Mouse (Mus musculus): ENCODE results near the gene Epor. TPM values are rescaled to one million over a fixed set of nuclear protein-coding genes. Genes with fewer than 3 reads are reported as not detected.

The Epor gene
- total and polyA plus RNA-seq, 2 experiments = 0.74 to 5.0 TPM

DNA sequence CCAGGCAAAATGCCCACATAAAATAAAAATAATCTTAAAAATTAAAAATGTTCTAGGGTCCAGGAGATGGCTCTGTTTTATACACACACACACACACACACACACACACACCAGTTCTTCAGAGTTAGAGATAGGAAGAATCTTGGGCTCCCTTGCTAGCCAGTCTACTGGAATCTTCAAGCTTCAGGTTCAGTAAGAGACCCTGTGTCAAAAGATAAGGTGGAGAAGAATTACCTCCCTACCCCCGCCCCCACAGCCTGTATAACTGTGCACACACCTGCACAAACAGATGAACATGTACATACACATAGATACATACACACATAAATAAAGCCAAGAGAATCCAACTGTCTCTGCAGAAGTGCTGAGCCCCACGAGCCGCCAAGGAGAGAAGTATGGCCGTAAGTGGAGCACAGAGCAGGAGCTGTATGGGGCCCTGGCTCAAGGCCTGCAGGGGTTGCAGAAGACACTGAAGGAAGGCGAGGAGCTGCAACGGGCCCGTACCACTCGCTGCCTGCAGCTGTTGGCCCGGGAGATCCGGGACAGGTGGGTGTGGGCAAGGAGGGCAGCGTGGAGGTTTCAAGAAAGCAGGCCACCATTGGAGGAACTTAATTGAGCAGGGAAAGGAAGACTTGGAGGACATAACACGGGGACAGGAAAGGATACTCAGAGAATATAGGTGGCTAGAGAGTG lies 30.7 kb downstream of the Epor start:
- 89% methylated on average over 12 of the region's 12 CpGs for WGBS
- no peak overlapping the region for H3K9ac ChIP-seq (ENCODE audit: low read depth, low read length)
- H3K4me3 ChIP-seq (ENCODE audit: insufficient read depth, low read depth, low read length) = no peak overlapping the region
- no peak for DNase-seq (ENCODE audit: extremely low read depth, low read depth, low spot score)
- H3K36me3 ChIP-seq (ENCODE audit: control insufficient read depth, insufficient read depth, low read length) = no peaks in the 10 kb centered on the region
- TF ChIP-seq CTCF (IDR thresholded peaks at IDR 0.05; ENCODE audit: low read depth, low read length) (no peak), POLR2A (IDR thresholded peaks at IDR 0.05; ENCODE audit: extremely low read depth, insufficient read depth, low read length) (no peak)
- H3K4me1 ChIP-seq (ENCODE audit: control insufficient read depth, insufficient read depth, low read length) = 0 out of 2 replicates have a peak, but pooled peaks cover 1% of the 10 kb centered on the region
- H3K27me3 ChIP-seq (ENCODE audit: control insufficient read depth, insufficient read depth, low read length) = no peaks in the 10 kb centered on the region
- no peaks in the 10 kb centered on the region for H3K79me2 ChIP-seq (ENCODE audit: control insufficient read depth, insufficient read depth, low read length)
- H3K27ac ChIP-seq (replicated peaks; ENCODE audit: insufficient read depth, low read depth, low read length) = no peak overlapping the region

DNA sequence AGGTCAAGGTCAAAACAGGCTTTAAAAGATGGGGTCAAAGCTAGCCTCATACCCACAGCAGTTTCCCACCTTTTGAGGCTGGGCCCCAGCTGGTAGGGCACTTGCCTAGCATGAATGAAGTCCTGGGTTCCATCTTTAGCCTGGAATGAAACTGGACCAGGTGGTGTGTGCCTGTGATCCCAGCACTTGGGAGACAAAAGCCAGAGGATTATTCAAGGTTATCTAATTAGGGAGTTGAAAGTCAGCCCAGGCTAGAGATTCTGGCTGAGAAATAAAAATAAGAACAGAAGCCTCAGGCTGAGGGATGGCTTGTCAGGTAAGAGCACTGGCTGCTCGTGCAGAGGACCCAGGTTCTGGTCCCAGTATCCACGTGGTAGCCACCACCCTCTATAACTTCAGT lies 31.3 kb downstream of the Epor start:
- TF ChIP-seq CTCF (IDR thresholded peaks at IDR 0.05; ENCODE audit: low read depth, low read length) (no peak), POLR2A (IDR thresholded peaks at IDR 0.05; ENCODE audit: extremely low read depth, insufficient read depth, low read length) (no peak)
- Histone ChIP-seq H3K4me1 (ENCODE audit: control insufficient read depth, insufficient read depth, low read length) (0 out of 2 replicates have a peak, but pooled peaks cover 1% of the 10 kb centered on the region), H3K36me3 (ENCODE audit: control insufficient read depth, insufficient read depth, low read length) (no peaks in the 10 kb centered on the region), H3K27ac (replicated peaks; ENCODE audit: insufficient read depth, low read depth, low read length) (no peak overlapping the region), H3K79me2 (ENCODE audit: control insufficient read depth, insufficient read depth, low read length) (no peaks in the 10 kb centered on the region), H3K4me3 (ENCODE audit: insufficient read depth, low read depth, low read length) (no peak overlapping the region), H3K27me3 (ENCODE audit: control insufficient read depth, insufficient read depth, low read length) (no peaks in the 10 kb centered on the region), H3K9ac (ENCODE audit: low read depth, low read length) (no peak overlapping the region)
- DNase-seq (ENCODE audit: extremely low read depth, low read depth, low spot score) = no peak
- 87% methylated on average over 2 of the region's 2 CpGs for WGBS

DNA sequence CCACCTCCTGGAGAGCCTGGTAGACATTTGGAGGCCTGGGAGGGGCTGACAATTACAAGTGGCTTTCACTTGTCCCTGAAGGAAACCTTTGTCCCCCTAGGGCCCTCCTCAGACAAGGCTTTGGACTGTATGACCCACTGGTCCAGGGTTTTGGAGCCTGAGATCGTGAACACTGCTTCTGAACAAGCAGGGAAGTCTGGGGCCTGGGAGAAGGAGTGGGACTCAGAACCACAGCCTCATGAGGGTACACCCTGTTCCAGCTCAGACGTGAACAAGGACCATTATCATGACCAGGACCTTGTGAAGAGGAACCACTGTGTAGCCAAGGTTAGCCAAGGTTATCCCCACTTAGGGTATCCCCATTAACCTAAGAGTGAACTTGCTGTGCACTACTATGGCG lies 34.1 kb downstream of the Epor start:
- Histone ChIP-seq H3K4me1 (ENCODE audit: control insufficient read depth, insufficient read depth, low read length) (peaks cover 8% of the 10 kb centered on the region), H3K36me3 (ENCODE audit: control insufficient read depth, insufficient read depth, low read length) (peaks cover 7% of the 10 kb centered on the region; the same call in 1 of the 2 replicates), H3K27ac (replicated peaks; ENCODE audit: insufficient read depth, low read depth, low read length) (no peak overlapping the region), H3K27me3 (ENCODE audit: control insufficient read depth, insufficient read depth, low read length) (no peaks in the 10 kb centered on the region), H3K9ac (ENCODE audit: low read depth, low read length) (no peak overlapping the region), H3K79me2 (ENCODE audit: control insufficient read depth, insufficient read depth, low read length) (no peaks in the 10 kb centered on the region; the same call in 1 of the 2 replicates), H3K4me3 (ENCODE audit: insufficient read depth, low read depth, low read length) (no peak overlapping the region)
- TF ChIP-seq POLR2A (IDR thresholded peaks at IDR 0.05; ENCODE audit: extremely low read depth, insufficient read depth, low read length) (no peak), CTCF (IDR thresholded peaks at IDR 0.05; ENCODE audit: low read depth, low read length) (no peak)
- DNase-seq (ENCODE audit: extremely low read depth, low read depth, low spot score) = no peak
- WGBS = 94% methylated on average over 3 of the region's 3 CpGs

DNA sequence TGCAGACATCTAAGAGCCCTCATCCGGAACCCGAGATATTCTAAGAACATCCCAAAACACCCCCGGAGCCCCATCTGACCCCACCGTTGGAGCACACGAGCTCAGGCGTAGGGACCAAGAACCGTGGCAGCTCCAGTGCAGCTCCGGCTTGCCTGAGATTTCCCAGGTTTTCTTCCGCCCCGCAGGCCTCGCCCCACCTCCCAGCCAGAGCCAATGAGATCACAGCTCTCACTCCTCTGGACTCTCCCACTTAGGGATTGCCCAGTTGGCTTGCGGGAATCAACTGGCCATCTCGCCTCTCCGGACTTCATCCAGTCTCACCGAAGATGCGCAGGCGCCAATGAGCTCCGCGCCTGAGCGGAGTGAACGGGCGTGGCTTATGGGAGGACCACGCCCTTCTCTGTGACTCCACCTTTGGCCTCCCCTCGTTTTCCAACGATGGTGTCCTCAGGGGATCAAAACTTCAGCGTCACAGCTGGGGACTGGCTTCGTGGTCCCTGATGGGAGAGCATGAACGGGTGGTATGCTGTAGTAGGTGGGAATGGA lies 36.0 kb downstream of the Epor start, which contains the start of the genes Ccdc159 and Tmem205:
TSS of gene Ccdc159 (plus strand) at position 264 of the 546 bp plus-strand sequence.
TSS of gene Tmem205 (minus strand) at position 349 of the 546 bp plus-strand sequence.
- under 1% methylated on average over 28 of the region's 28 CpGs for WGBS
- DNase-seq (ENCODE audit: extremely low read depth, low read depth, low spot score) = peak; percentile 99
- Histone ChIP-seq H3K4me1 (ENCODE audit: control insufficient read depth, insufficient read depth, low read length) (peaks cover 14% of the 10 kb centered on the region), H3K36me3 (ENCODE audit: control insufficient read depth, insufficient read depth, low read length) (peaks cover 12% of the 10 kb centered on the region), H3K4me3 (ENCODE audit: insufficient read depth, low read depth, low read length) (peak within 1 kb of the TSS; percentile 65), H3K27me3 (ENCODE audit: control insufficient read depth, insufficient read depth, low read length) (no peaks in the 10 kb centered on the region), H3K79me2 (ENCODE audit: control insufficient read depth, insufficient read depth, low read length) (no peaks in the 10 kb centered on the region; the same call in 1 of the 2 replicates), H3K9ac (ENCODE audit: low read depth, low read length) (peak within 1 kb of the TSS; percentile 89), H3K27ac (replicated peaks; ENCODE audit: insufficient read depth, low read depth, low read length) (peak within 1 kb of the TSS; percentile 98)
- no peak for TF ChIP-seq CTCF (IDR thresholded peaks at IDR 0.05; ENCODE audit: low read depth, low read length)
- TF ChIP-seq POLR2A (IDR thresholded peaks at IDR 0.05; ENCODE audit: extremely low read depth, insufficient read depth, low read length) = peak; percentile 99

DNA sequence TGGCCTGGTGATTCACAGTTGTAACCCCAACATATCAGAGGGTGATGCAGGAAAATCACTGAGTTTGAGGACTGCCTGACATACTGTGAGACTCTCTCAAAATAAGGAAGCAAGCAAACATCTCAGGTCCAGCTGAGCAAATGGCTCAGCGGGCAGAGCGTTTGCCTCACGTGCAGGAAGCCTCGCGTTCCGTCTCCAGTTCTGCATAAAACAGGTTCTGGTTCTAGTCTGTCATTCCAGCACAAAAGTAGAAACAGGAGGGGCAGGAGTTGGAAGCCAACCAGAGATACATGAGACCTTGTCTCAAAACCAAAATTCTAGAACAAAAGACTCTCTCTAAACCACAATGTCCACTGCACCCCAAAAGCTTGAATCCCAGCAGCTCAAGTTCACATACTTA lies 36.5 kb downstream of the Epor start:
- peak overlapping the region; percentile 65 for H3K4me3 ChIP-seq (ENCODE audit: insufficient read depth, low read depth, low read length)
- peak overlapping the region; percentile 98 for H3K27ac ChIP-seq (replicated peaks; ENCODE audit: insufficient read depth, low read depth, low read length)
- DNase-seq (ENCODE audit: extremely low read depth, low read depth, low spot score) = peak; percentile 40
- WGBS = under 1% methylated on average over 6 of the region's 6 CpGs
- H3K4me1 ChIP-seq (ENCODE audit: control insufficient read depth, insufficient read depth, low read length) = peaks cover 14% of the 10 kb centered on the region
- H3K36me3 ChIP-seq (ENCODE audit: control insufficient read depth, insufficient read depth, low read length) = peaks cover 12% of the 10 kb centered on the region
- peak overlapping the region; percentile 76 for H3K9ac ChIP-seq (ENCODE audit: low read depth, low read length)
- H3K27me3 ChIP-seq (ENCODE audit: control insufficient read depth, insufficient read depth, low read length) = no peaks in the 10 kb centered on the region
- TF ChIP-seq POLR2A (IDR thresholded peaks at IDR 0.05; ENCODE audit: extremely low read depth, insufficient read depth, low read length) (no peak), CTCF (IDR thresholded peaks at IDR 0.05; ENCODE audit: low read depth, low read length) (no peak)
- H3K79me2 ChIP-seq (ENCODE audit: control insufficient read depth, insufficient read depth, low read length) = no peaks in the 10 kb centered on the region; the same call in 1 of the 2 replicates

All from liver, adult 2 months (tissue).